Mouse (Mus musculus) lung, embryonic 16.5 days (tissue): ENCODE data around the gene Il1rap. TPM values are rescaled to one million over a fixed set of nuclear protein-coding genes. Genes with fewer than 3 reads are reported as not detected.

Experiments
- ATAC-seq: fragments of 200-750 bp; cut with Nextera tagmentation; 2 replicates; pipeline ENCODE4 v1.8.0; 2017; ENCODE audit warnings: low read depth, mild to moderate bottlenecking, moderate library complexity
- H3K27ac ChIP-seq: fragments of 300-500 bp; sonication (generic); 2 replicates; pipeline ENCODE4 v1.5.1; 2014; ENCODE audit warnings: mild to moderate bottlenecking, control low read depth, low read length
- H3K27me3 ChIP-seq: fragments of 300-500 bp; sonication (generic); 2 replicates; pipeline ENCODE4 v1.6.1; 2014; ENCODE audit warnings: low read depth, low read length, mixed read lengths; ENCODE audit not compliant: control insufficient read depth, insufficient read depth
- H3K36me3 ChIP-seq: fragments of 300-500 bp; sonication (generic); 2 replicates; pipeline ENCODE4 v1.6.1; 2014; ENCODE audit warnings: low read length; ENCODE audit not compliant: control insufficient read depth, insufficient read depth
- H3K4me1 ChIP-seq: fragments of 300-500 bp; sonication (generic); replicated peaks from 2 replicates; pipeline ENCODE4 v1.6.1; 2014; ENCODE audit warnings: low read length, mixed read lengths; ENCODE audit not compliant: control insufficient read depth, insufficient read depth
- H3K4me2 ChIP-seq: fragments of 300-500 bp; sonication (generic); 2 replicates; pipeline ENCODE4 v1.6.1; 2014; ENCODE audit warnings: low read depth, low read length, control low read depth
- H3K4me3 ChIP-seq: fragments of 300-500 bp; sonication (generic); 2 replicates; pipeline ENCODE4 v1.5.1; 2014; ENCODE audit warnings: mild to moderate bottlenecking, low read length, control low read depth
- H3K9ac ChIP-seq: fragments of 300-500 bp; sonication (generic); 2 replicates; pipeline ENCODE4 v1.6.1; 2014; ENCODE audit warnings: low read length, control low read depth
- H3K9me3 ChIP-seq: fragments of 300-500 bp; sonication (generic); 2 replicates; pipeline ENCODE4 v1.6.1; 2016; ENCODE audit warnings: low read length; ENCODE audit not compliant: control insufficient read depth
- WGBS: fragments of 180-500 bp; shearing (Covaris S2); extraction: QIAGEN DNeasy Blood & Tissue Kit; methylation state at CpG from one replicate; pipeline ENCODE4 v1.1.7; 2014; 5-methylcytosine and 5-hydroxymethylcytosine counted together
- polyA plus RNA-seq: library from polyadenylated mRNA; unstranded; fragments of >200 nt; fragmentation: Nextera tagmentation; extraction: Ambion mirVana; gene quantifications from 2 replicates; pipeline ENCODE4 v1.2.1, GENCODE M21; 2015

The Il1rap gene
- polyA plus RNA-seq, 1 experiment from 2014 or later, result 16.1 TPM

GRCm38 (mm10) chr16:26601482-26601881, 20.0 kb downstream of the Il1rap start:
- Histone ChIP-seq H3K27me3 (no peaks in the 10 kb centered on the region), H3K9me3 (no peaks in the 10 kb centered on the region), H3K27ac (no peak overlapping the region), H3K4me1 (peaks cover 6% of the 10 kb centered on the region; the same call in 1 of the 2 replicates), H3K9ac (no peak overlapping the region), H3K4me3 (no peak overlapping the region), H3K36me3 (no peaks in the 10 kb centered on the region), H3K4me2 (no peak overlapping the region)
- ATAC-seq, result no peak
- 79% methylated on average over 1 of the region's 1 CpGs for WGBS

DNA sequence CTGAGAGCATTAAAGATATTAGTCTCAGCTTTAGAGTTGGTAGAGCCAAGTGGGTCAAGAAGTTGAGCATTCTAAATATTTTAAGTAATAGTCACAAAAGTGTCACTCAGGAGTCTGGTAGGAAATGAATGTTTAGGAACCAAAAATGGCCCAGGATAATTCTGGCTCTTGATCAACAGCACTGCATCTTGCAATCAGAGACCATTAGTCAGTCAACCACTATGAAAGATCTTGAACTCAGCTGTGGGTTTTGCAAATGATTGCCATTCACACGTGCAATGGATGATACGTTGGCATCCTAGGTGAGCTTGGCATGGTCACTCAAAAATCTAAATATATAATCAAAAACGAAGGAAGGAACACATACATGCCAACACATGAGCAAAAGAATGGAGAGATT, 23.1 kb downstream of the Il1rap start:
- Histone ChIP-seq H3K4me2 (no peak overlapping the region), H3K27ac (no peak overlapping the region), H3K27me3 (no peaks in the 10 kb centered on the region), H3K9me3 (no peaks in the 10 kb centered on the region), H3K4me1 (no peaks in the 10 kb centered on the region), H3K36me3 (no peaks in the 10 kb centered on the region), H3K9ac (no peak overlapping the region), H3K4me3 (no peak overlapping the region)
- WGBS, result 77% methylated on average over 3 of the region's 3 CpGs
- no peak for ATAC-seq

- ATAC-seq, result no peak
- Histone ChIP-seq H3K4me1 (no peaks in the 10 kb centered on the region), H3K4me2 (no peak overlapping the region), H3K9me3 (no peaks in the 10 kb centered on the region), H3K27me3 (no peaks in the 10 kb centered on the region), H3K36me3 (no peaks in the 10 kb centered on the region), H3K27ac (no peak overlapping the region), H3K4me3 (no peak overlapping the region), H3K9ac (no peak overlapping the region)
- 86% methylated on average over 2 of the region's 2 CpGs for WGBS
Measured at GRCm38 (mm10) chr16:26608003-26608402, 26.5 kb downstream of the Il1rap start.

- Histone ChIP-seq H3K27me3 (no peaks in the 10 kb centered on the region), H3K9me3 (no peaks in the 10 kb centered on the region), H3K4me1 (no peaks in the 10 kb centered on the region), H3K27ac (no peak overlapping the region), H3K4me2 (no peak overlapping the region), H3K36me3 (no peaks in the 10 kb centered on the region), H3K4me3 (no peak overlapping the region), H3K9ac (no peak overlapping the region)
- WGBS, result 57% methylated on average over 1 of the region's 1 CpGs
- ATAC-seq, result no peak
Measured at GRCm38 (mm10) chr16:26610508-26610907, 29.0 kb downstream of the Il1rap start.

DNA sequence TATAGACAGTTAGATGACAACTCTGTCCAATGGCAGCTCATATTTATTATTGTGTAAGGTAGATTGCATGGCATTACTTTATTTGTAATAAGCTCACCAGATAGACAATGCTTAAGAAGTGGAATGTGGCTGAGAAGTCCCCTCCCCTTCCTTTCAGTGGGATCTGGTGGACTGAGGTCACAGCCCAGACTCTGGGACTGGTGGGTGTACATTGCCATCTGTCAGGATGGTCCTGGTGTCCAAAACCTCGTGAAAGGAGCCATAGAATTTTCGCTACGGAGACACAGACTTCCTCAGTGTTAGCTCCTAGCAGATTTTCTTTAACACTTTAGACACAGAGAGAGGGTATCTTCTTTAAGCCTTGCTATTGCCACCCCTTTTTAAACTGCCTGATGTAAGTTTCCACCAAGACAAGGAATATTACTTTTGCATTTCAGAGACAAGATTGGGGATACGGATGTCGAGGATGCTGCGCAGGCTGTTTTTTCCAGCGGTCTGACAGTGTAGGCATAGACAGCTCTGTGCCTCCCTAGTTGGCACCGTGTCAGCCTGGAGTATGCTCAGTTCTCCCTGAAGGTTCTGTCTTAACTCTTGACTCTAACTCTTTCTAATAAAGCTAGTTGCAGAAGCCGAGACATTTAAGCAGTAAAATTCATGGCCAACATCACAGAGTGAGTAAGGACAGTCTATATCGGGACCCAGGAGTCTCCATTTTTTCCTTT, 31.2 kb downstream of the Il1rap start:
- 84% methylated on average over 10 of the region's 10 CpGs for WGBS
- no peak overlapping the region for H3K4me2 ChIP-seq
- peak overlapping the region; percentile 12; the same call in 1 of the 2 replicates for H3K27ac ChIP-seq
- no peak overlapping the region for H3K9ac ChIP-seq
- H3K27me3 ChIP-seq, result no peaks in the 10 kb centered on the region
- H3K4me1 ChIP-seq, result no peaks in the 10 kb centered on the region
- ATAC-seq, result no peak
- no peak overlapping the region for H3K4me3 ChIP-seq
- H3K9me3 ChIP-seq, result no peaks in the 10 kb centered on the region
- no peaks in the 10 kb centered on the region for H3K36me3 ChIP-seq

- Histone ChIP-seq H3K27me3 (no peaks in the 10 kb centered on the region), H3K4me1 (no peaks in the 10 kb centered on the region), H3K36me3 (0 out of 2 replicates have a peak, but pooled peaks cover 2% of the 10 kb centered on the region), H3K9me3 (no peaks in the 10 kb centered on the region), H3K4me3 (no peak overlapping the region), H3K4me2 (no peak overlapping the region), H3K27ac (no peak overlapping the region), H3K9ac (no peak overlapping the region)
- 53% methylated on average over 1 of the region's 1 CpGs for WGBS
- ATAC-seq, result no peak
Measured at GRCm38 (mm10) chr16:26623141-26623540, 41.6 kb downstream of the Il1rap start.

GRCm38 (mm10) chr16:26626065-26626464, 44.6 kb downstream of the Il1rap start:
- no peak for ATAC-seq
- no peak overlapping the region for H3K9ac ChIP-seq
- no peak overlapping the region for H3K27ac ChIP-seq
- no peak overlapping the region for H3K4me2 ChIP-seq
- 0 out of 2 replicates have a peak, but pooled peaks cover 2% of the 10 kb centered on the region for H3K36me3 ChIP-seq
- 78% methylated on average over 3 of the region's 3 CpGs for WGBS
- H3K27me3 ChIP-seq, result no peaks in the 10 kb centered on the region
- H3K4me1 ChIP-seq, result no peaks in the 10 kb centered on the region
- H3K9me3 ChIP-seq, result no peaks in the 10 kb centered on the region
- no peak overlapping the region for H3K4me3 ChIP-seq

GRCm38 (mm10) chr16:26634800-26635199, 53.3 kb downstream of the Il1rap start:
- Histone ChIP-seq H3K4me2 (no peak overlapping the region), H3K9ac (no peak overlapping the region), H3K9me3 (no peaks in the 10 kb centered on the region), H3K27ac (no peak overlapping the region), H3K4me3 (no peak overlapping the region), H3K27me3 (no peaks in the 10 kb centered on the region), H3K4me1 (no peaks in the 10 kb centered on the region), H3K36me3 (no peaks in the 10 kb centered on the region)
- ATAC-seq, result no peak
- WGBS, result 56% methylated on average over 2 of the region's 2 CpGs

DNA sequence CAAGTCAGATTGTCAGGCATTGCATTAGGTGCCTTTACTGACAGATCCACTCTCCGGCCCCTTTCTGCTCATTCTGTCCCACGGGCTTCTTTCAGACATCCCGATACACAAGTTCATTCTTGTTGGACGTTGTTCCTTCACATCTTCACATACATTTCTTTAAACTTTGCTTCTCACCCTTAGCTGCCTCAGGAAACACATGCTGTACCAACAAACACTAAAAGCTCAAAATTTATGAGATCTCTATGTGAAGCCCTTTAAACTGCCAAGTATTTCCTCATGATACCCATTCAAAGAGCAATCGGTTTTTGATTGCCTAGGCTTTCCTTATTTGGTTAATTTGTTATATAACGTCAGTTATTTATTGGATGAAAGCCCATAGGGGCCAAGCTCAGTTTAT, 61.6 kb downstream of the Il1rap start:
- no peak for ATAC-seq
- H3K9ac ChIP-seq, result no peak overlapping the region
- H3K36me3 ChIP-seq, result no peaks in the 10 kb centered on the region
- H3K27me3 ChIP-seq, result no peaks in the 10 kb centered on the region
- H3K4me2 ChIP-seq, result no peak overlapping the region
- WGBS, result 64% methylated on average over 6 of the region's 6 CpGs
- no peak overlapping the region for H3K4me3 ChIP-seq
- H3K27ac ChIP-seq, result no peak overlapping the region
- no peaks in the 10 kb centered on the region for H3K4me1 ChIP-seq
- H3K9me3 ChIP-seq, result no peaks in the 10 kb centered on the region
